Mouse (Mus musculus) MEL (cell line): ENCODE measurements at regions not wholly inside any gene's neighbourhood (a gene's known extent, or its start where the extent isn't known, plus 50 kb on each side); places are given as distances from the start of the nearest gene placed in this dataset.

Experiments used
- CTCF ChIP-seq, 3 experiments: IDR thresholded peaks in 2 of 3; conservative IDR thresholded peaks in 1 of 3; 2 replicates each; pipeline ENCODE4 v1.5.1; 2011 to 2012; ENCODE audit warnings: low read length in 3 of 3, low read depth in 2 of 3, mild to moderate bottlenecking in 2 of 3, improper control_type of control experiment in 1 of 3, inconsistent platforms in 1 of 3, mixed read lengths in 1 of 3, moderate library complexity in 1 of 3; ENCODE audit not compliant: control insufficient read depth in 1 of 3, insufficient read depth in 1 of 3, poor library complexity in 1 of 3, severe bottlenecking in 1 of 3
- GABPA ChIP-seq: IDR thresholded peaks from 2 replicates; pipeline ENCODE4 v1.6.1; 2012; ENCODE audit warnings: low read depth, mild to moderate bottlenecking, inconsistent platforms, low read length, improper control_type of control experiment, moderate library complexity
- TCF12 ChIP-seq: IDR thresholded peaks from 2 replicates; pipeline ENCODE4 v1.6.1; 2014; ENCODE audit warnings: low read depth, mild to moderate bottlenecking, inconsistent platforms, low read length, improper control_type of control experiment, moderate library complexity
- USF1 ChIP-seq: IDR thresholded peaks from 2 replicates; pipeline ENCODE4 v1.6.1; 2014; ENCODE audit warnings: low read depth, mild to moderate bottlenecking, inconsistent platforms, low read length, improper control_type of control experiment, moderate library complexity

DNA sequence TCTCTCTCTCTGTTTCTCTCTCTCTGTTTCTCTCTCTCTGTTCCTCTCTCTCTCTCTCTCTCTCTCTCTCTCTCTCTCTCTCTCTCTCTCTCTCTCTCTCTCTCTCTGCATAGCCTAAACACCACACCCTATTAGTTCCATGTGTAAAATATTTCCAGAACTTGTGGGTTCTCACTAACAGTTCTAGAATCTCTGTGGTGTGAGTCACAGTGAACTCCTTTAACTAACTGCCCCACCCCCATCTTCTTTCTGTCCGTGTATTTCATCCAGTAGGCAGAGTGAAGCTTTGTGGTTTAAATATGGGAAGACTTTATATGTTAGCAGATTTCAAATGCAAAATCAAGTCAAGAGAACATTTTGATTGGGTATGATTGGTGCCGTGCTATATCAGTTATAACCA lies 153.8 kb downstream of the Alg10b start:
- TF ChIP-seq CTCF (IDR thresholded peaks at IDR 0.05 in 2 of 3, conservative IDR thresholded peaks at IDR 0.05 in 1 of 3; ENCODE audit: control insufficient read depth in 1 of 3, insufficient read depth in 1 of 3, low read depth in 2 of 3, low read length in 3 of 3, poor library complexity in 1 of 3, severe bottlenecking in 1 of 3) (no peak), USF1 (no peak), TCF12 (no peak), GABPA (no peak)
